Mouse (Mus musculus) c-Kit-negative CD71-positive TER-119-positive erythroid progenitor cells, embryonic 14.5 days (primary cell): ENCODE results near the gene Bcs1l.

Source experiments
- DNase-seq: peaks from one replicate; pipeline ENCODE4 v3.0.0-alpha.2; 2013; ENCODE audit warnings: low read depth, low spot score

Bcs1l gene

GRCm38 (mm10) chr1:74587773-74588445 lies at the start of gene Bcs1l, which contains the start of gene Zfp142:
Gene Bcs1l (plus strand): TSS chr1:74588289.
Gene Zfp142 (minus strand): TSS chr1:74588246.
- DNase-seq: peak; percentile 94

GRCm38 (mm10) chr1:74538650-74539049 lies 49.4 kb upstream of the Bcs1l start:
- no peak for DNase-seq

- DNase-seq: no peak
These were observed 45.6 kb upstream of the Bcs1l start, which contains the start of gene Plcd4 for GRCm38 (mm10) chr1:74542451-74542961. Gene Plcd4 (plus strand): TSS chr1:74542888.

DNA sequence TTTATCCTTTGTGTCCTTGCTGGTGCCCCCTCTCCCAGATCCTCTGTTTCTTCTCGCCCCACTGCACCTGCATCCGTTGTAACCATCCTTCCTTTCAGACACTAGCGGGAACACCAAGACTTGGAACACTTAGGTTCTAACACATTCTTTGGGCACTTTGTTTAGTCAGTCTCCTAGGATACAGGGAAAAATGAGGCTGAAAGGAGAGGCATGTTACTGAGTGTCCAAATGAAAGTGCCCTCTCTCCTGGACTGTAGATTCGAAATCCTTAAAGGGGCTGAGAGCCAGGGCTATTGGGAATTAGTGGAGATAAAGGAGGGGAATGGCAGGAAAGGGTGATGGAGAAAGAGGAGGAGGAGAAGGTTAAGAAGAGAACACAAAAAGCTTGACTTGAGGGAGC lies 43.9 kb upstream of the Bcs1l start, which contains the start of gene Usp37:
TSS of gene Usp37 (minus strand) at position 101 of the 400 bp plus-strand sequence.
- DNase-seq: no peak

- DNase-seq: no peak
These were observed 29.0 kb upstream of the Bcs1l start for GRCm38 (mm10) chr1:74559061-74559460.

GRCm38 (mm10) chr1:74565834-74566233 lies 22.3 kb upstream of the Bcs1l start:
- DNase-seq: no peak

- no peak for DNase-seq
These were observed 18.1 kb upstream of the Bcs1l start for GRCm38 (mm10) chr1:74569739-74570719.

DNA sequence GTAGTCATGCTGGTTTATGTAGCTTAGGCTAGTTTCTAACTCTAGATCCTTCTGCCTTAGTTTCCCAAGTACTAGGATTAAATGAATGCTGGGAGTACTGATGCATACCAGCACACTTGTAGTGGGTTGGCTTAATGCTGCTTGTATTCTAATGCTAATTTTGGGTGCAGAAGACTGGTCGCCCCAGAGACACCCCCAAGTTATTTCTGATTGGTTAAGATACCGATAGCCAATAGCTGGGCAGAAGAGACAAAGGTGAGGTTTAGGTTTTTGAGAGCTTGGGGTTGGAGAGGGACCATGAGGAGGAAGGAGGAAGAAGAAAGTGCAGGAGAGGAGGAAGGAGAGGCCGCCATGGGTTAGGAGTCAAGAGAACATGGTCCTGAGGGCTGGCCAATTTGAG lies 5.5 kb upstream of the Bcs1l start:
- DNase-seq: no peak

- DNase-seq: no peak
These were observed 3.3 kb upstream of the Bcs1l start for GRCm38 (mm10) chr1:74584616-74585398.

DNA sequence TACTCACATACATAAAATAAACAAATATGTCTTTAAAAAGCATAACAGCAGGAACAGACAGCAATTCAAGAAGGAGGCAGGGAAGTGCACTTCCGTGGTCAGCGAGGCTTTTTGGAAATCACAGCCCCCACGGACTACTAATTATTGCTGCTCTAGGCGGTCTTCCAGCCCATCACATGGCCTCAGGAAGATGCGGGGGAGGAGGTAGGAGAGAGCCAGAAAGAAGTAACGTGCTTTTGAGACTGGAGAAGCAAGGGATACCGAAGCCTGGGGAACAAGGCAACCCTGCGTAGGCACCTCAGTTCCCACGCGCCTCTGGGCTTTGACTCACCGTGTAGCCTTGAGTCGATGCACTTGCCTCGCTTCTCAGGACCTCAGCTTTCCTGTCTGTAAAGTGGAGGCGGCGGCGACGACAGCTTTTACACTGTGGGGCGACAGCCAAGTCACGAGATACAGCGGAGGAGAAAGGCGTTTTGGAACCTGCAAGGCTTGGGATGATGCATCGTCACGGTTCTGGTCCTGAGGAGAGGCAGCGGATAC lies 786 bp upstream of the Bcs1l start:
- DNase-seq: peak; percentile 69

DNA sequence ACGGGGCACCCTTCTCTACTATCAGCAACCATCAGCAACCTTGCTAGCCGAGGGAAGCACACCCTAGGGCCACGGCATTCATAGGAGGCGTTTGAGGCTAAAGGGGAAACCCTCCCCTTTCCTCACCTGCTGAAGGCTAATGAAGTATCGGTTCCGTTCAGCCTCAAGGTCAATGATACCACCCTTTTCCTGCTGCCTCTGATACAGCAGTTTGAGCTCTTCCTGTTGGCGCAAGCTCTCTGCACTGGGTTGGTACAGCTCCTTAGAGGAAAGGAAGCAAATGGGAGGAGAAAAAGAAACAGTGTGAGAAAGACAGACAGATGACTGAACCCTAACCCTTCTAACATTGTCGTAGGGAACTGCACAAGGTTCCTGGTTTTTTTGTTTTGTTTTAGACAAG lies 6.3 kb downstream of the Bcs1l start:
- no peak for DNase-seq

GRCm38 (mm10) chr1:74600501-74601266 lies 12.6 kb downstream of the Bcs1l start:
- no peak for DNase-seq

DNA sequence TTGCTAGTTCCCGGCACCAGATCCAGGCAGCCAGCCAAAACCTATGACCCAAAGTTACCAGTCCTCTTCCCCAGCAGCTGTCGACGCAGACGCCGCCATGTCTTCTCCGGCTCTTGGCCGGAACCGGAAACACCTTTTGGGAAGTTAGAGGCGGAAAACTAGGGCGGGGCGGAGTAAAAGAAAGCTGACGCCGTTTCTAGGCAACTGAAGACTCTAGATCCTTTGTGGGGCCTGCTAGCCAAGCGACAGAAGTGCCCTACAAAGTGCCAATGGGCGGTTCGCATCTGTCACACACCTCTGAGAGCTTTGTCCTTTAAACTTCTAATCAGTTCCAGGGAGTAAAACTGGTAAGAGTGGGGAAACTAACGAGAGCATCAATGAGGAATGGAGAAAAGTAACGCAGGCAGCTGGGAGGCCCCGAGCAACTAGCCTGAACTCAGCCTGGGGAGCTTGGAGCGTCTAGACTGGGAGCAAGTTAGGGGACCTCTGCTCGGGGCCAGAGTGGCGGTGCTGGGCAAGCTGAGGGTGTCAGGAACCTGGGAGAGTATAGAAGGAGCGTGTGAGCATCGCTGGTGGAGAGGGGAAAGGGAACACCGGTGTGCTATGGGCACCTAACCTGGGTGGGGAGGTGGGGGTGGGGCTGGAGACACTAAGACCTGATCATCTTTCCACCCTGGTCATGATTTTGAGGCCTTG lies 13.3 kb downstream of the Bcs1l start, which contains the start of the genes Rnf25 and Stk36:
TSS of gene Rnf25 (minus strand) at position 131 of the 696 bp plus-strand sequence.
TSS of gene Stk36 (plus strand) at position 179 of the 696 bp plus-strand sequence.
- DNase-seq: peak; percentile 75

DNA sequence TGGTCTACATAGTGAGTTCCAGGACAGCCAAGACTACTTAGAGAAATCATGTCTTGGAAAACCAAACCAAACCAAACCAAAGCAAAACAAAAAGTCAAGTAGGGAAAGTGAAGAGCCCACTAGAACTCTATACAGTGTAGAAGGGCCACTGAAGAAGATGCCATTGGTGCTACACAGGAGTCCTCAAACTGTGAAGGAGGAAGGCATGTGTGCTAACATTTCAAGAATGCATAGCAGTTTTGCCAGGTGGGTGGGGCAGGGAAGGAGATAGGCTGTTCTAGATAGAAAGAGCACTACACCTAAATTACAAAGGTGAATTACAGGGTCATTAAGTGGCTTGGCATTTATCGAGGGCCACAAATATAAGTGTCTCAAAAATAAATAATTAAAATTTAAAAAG lies 36.1 kb downstream of the Bcs1l start:
- no peak for DNase-seq

GRCm38 (mm10) chr1:74626076-74626475 lies 38.0 kb downstream of the Bcs1l start:
- no peak for DNase-seq

DNA sequence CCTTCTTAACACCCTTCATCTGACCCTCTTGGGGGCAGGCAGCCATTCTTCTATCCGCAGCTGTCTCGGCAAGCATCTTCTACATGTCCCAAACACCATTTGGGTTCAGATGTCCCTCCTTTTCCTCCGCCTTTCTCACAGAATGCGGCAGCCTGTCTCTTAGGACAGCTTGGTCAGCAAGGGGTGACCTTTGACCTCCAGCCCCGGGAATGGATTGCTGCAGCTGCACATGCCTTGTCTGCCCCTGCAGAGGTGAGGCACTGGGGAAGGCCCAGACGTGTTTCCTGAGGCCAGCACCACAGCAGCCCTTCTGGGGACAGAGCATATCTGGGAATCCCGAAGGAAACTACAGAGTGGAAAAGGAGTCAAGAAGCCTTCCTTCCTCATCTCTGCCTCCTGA lies 39.9 kb downstream of the Bcs1l start:
- DNase-seq: no peak

GRCm38 (mm10) chr1:74632734-74633133 lies 44.6 kb downstream of the Bcs1l start:
- DNase-seq: no peak
